Mouse (Mus musculus) kidney, adult 11 months (tissue): ENCODE data around the gene Tinagl1.
A peak's percentile ranks its signal among the peaks of the same experiment; 100 is the strongest.

Experiments used
- DNase-seq: peaks from one replicate; pipeline ENCODE4 v3.0.0; 2022

Gene Tinagl1

GRCm38 (mm10) chr4:130175072-130175711 lies at the start of gene Tinagl1:
TSS of gene Tinagl1 (minus strand) at chr4:130175122.
- DNase-seq = peak; percentile 75

DNA sequence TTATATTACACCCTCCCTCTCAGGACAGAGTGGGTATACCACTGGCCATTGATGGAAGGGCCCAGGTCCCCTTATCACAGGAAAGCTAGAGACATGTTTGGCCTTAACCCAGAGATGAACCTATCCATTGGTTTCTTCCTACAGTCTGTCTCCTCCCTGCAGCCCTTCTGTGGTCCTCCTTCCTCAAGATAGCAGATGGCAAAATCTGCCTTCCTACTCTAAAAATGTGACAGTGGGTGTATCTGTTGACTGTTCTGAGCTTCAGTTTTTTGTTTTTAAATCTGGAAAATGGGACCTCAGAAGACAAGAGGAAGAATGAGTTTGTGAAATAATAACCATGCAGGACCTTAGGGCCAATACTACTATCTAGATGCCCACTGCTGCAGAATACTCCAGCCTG lies 49.1 kb upstream of the Tinagl1 start:
- DNase-seq = no peak

- peak; percentile 50 for DNase-seq
Observed at GRCm38 (mm10) chr4:130222179-130222578, 47.3 kb upstream of the Tinagl1 start, which contains the start of gene Gm853. TSS of gene Gm853 (minus strand) at chr4:130222401.

DNA sequence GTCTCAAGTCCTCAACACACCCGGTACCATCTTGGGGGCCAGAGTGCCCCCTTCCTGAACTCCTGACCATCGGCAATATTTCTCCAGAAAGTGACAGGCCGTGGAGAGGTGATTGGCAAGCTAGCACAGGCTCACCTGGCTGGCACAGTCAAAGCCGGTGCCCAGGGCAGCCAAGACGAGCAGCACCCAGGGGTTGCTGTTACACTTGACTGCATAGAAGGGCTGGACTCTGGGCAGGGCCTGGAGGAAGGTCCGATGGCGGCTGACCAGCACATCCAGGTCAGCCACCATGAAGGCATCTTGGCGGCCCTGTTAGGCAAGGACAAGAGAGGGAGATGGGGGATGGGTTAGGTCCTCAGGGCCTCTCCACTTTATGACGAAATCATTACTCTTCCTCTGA lies 45.3 kb upstream of the Tinagl1 start:
- peak; percentile 80 for DNase-seq

GRCm38 (mm10) chr4:130215392-130215791 lies 40.5 kb upstream of the Tinagl1 start:
- DNase-seq = no peak

GRCm38 (mm10) chr4:130213857-130214256 lies 38.9 kb upstream of the Tinagl1 start:
- no peak for DNase-seq

GRCm38 (mm10) chr4:130213197-130213596 lies 38.3 kb upstream of the Tinagl1 start:
- no peak for DNase-seq

- DNase-seq = no peak
Observed at GRCm38 (mm10) chr4:130212421-130212820, 37.5 kb upstream of the Tinagl1 start.

DNA sequence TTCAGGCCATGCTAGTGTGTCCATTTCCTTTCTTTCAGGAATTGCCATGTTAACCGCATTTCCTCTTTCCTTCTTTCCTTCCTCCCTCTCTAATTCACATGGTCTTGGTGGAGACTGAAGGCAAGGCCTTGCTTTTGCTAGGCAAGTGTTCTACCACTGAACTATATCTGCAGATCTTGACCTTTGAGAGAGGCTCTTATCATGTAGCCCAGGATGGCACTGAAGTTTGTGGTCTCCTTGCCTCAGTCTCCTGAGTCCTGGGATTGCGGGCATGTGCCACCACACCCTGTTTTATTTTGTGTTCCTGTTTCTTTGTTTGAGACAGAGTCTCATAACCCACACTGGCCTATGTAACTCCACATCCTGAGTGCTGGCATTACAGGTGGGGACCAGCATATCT lies 36.9 kb upstream of the Tinagl1 start:
- DNase-seq = no peak

DNA sequence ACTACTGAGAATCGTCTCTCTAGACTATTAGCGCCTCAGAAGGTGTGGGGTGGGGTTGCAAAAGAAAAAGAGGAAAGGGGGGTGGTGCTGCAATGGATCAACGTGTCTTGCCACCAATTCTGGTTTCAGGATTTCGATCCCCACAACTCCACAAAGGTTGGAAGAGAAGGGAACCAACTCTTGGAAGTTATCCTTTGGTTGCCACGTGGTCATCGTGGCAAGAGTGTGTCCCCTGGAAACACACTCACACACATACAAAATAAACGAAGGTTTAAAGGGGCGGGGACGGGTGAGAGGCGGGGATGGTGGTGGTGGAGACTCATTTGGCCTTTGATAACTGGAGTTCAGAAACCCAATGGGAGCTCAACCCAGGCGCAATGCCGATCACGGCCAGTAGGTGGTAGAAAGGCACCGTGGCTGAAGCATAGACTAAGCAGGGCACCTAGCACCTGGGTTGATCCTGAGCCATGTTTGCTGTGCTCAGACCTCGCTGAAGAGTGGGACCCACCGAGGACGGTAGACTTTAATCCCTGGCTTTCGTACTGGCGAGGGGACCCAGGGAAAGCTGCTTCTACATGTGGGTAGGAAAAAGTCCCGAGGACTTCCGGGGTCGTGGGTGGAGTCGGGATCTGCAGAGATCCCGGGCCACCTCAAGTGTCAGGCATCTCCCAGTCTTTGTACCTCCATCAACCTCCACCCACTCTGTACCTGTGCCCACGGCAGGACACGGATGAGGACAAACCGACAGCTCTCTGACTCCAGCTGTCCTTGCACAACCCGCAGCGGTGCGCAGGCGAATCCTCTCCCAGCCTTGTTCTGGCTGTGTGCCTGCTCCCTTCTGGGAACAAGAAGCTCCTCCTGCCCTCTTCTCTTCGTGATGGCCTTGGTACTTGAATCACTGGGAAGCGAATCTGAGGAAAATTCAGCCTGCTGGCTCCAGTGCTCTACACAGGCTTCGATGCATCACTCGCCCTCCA lies 24.1 kb upstream of the Tinagl1 start:
- DNase-seq = peak; percentile 79

DNA sequence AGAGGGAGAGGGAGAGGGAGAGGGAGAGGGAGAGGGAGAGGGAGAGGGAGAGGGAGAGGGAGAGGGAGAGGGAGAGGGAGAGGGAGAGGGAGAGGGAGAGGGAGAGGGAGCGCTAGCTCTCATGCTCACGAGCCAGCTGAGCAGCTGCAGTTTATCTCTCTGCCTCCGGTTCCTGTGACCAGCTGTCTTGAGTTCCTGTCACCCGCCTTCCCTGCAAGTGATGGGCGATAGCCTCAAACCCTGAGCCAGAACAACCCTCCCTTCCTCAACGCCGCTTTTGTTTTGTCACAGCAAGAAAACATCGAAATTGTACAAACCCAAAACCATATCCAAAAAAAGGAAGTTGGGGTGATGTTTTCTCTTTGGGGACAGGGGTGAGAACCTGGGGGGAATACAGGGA lies 21.6 kb upstream of the Tinagl1 start:
- DNase-seq = no peak

DNA sequence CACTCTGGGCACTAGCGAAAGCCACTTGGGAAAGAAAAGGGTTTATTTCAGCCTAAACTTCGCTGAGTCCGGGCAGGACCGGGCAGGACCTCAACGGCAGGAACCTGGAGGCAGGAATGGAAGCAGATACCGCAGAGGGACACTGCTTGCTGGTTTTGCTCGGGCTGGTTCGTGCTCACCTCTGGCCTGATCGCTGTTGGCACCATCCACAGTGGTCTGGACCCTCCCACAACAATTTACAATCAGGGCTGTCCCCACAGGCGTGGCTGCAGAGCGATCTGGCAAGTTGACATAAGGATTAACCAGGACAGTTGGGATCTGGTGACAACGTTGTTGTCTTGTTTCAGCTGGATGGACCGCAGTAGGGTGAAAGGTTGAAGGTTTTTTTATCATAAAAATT lies 21.0 kb upstream of the Tinagl1 start:
- DNase-seq = no peak

DNA sequence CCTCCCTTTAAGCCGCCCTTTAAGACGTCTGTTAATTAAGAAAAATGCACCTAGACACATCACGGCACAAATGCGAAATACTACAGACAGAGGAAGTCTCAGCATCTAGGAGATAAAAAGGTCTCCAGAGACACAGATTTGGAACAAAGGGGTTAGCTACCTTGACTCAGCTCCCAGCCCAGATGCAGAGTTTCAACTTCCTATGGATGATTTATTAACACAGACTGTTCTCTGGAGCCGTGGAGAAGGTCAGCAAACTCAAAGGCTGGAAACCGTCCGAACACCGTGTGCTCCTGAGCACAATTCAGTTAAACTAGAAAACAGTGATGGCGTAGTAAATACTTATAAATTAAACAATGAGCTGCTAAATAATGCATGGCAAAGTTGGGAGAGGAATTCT lies 17.3 kb upstream of the Tinagl1 start:
- DNase-seq = peak; percentile 24

DNA sequence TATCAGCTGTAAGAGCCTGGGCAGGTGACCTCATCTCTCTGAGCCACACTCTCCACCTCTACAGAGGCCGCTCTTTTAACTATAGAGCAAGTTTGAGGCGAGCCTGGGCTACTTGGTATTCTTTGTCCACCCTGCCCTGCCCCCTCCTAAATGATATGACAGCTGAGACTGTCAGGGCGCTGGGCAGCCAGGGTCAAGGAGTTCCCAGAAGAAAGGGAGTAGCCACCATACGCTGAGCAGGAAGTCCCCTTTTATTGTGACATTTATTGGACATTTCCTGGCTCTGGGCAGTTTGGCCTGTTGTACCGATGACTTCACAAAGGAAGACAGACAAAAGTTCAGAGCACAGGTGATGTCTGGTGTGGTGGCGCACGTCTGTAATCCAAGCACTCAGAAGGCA lies 14.7 kb upstream of the Tinagl1 start:
- DNase-seq = no peak

- DNase-seq = peak; percentile 65
Observed at GRCm38 (mm10) chr4:130188806-130189297, 13.9 kb upstream of the Tinagl1 start.

DNA sequence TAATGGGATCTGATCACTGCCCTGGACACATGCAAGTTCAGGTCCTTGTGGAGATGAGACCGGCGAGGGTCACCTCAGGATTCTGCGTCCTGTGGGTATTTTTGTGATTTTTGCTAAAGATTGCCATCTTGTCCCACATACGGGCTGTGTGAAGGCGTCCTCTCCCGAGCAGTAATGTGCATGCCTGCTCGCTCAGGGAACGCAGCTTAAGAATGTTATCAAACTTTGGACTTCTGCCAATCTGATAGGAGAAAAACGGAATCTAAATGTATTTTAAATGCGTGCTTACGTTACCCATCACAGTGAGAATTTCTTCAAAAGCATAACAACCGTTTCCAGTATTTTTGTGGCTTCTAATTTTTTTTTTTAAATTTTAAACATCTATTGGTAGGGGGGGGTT lies 12.0 kb upstream of the Tinagl1 start:
- no peak for DNase-seq

- no peak for DNase-seq
Observed at GRCm38 (mm10) chr4:130186450-130186849, 11.5 kb upstream of the Tinagl1 start.

DNA sequence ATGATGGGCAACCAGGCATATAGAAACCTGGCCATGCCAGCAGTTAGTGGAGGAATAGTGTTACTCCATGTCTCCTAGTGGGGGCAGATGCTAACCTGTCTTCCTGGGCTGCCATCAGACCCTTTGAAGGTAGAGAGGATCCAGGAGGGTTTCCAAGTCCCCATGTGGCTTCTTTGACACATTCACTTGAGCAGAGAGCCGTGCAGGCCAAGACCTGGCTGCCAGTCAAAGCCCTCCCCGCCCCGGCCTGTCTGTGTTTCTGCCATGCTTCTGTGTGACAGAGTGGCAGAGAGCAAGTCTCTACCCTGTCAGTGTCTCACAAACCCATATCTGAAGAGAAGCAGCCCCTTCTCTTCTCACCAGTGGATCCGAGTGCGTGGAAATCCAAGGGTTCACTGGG lies 9.0 kb upstream of the Tinagl1 start:
- no peak for DNase-seq

- DNase-seq = peak; percentile 4
Observed at GRCm38 (mm10) chr4:130183023-130183422, 8.1 kb upstream of the Tinagl1 start.

- DNase-seq = peak; percentile 29
Observed at GRCm38 (mm10) chr4:130181886-130182285, 7.0 kb upstream of the Tinagl1 start.

DNA sequence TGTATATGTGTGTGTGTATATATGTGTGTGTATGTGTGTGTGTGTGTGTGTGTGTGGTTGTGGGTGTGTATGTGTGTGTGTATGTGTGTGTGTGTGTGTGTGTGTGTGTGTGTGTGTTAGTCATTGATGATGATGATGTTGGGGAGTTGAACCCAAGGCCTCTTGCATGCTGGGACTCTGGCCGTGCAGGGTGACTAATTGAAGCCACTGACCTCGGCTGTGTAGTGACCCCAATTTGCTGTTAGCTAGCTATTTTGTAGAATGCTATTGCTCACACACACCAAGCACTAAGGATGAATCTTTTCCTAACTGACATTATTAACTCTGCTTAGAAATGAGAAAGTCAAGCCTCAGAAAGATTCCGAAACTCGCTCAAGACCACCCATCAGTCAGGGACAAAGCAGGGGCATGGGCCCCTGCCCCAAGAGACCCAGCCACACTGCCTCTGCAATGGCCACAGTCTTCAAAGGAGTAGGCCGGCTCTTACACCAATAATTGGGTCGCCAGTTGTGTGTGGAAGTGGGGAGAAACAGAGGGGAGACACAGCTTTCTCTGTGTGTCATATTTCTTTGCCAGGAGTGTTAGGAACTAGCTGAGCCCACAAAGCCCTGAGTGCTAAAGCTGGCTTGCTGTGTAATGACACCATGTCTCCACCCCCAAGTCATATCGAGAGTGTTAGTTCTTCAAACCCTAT lies 6.1 kb upstream of the Tinagl1 start:
- DNase-seq = peak; percentile 1

GRCm38 (mm10) chr4:130179876-130180275 lies 5.0 kb upstream of the Tinagl1 start:
- peak; percentile 1 for DNase-seq

DNA sequence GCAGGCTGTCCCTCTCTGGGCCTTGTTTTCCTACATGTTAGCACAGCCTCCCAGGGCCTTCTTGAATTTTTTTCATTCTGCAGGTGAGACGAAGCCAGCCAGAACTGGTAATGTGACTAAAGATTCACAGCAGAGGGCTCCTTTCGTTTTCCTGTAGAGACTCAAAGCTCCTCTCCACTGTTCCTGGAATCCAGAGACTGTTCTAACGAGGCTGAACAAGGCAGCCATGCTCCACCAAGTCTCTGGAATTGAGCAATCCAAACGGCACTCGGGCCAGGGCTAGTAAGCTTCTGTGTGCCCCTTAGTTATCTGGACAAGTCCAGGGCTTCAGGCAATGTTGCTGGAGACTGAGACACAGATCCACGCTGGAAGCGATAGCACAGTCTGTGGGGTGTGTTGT lies 2.6 kb upstream of the Tinagl1 start:
- DNase-seq = peak; percentile 32
